Mouse (Mus musculus) bone marrow, adult 2 months (tissue): ENCODE measurements around the gene Washc2.

Experiments
- CTCF ChIP-seq: fragments of 200-500 bp; IDR thresholded peaks from 2 replicates; pipeline ENCODE4 v1.5.1; 2011; ENCODE audit warnings: low read length, control low read depth; ENCODE audit not compliant: control insufficient read depth, insufficient read depth
- POLR2A ChIP-seq: fragments of 200-500 bp; IDR thresholded peaks from 2 replicates; pipeline ENCODE4 v1.6.1; 2011; ENCODE audit warnings: low read depth, mild to moderate bottlenecking, control low read depth, low read length, borderline replicate concordance; ENCODE audit not compliant: control insufficient read depth

- peak; percentile 70; the same call in 1 of the 2 replicates for TF ChIP-seq POLR2A
- no peak for TF ChIP-seq CTCF
These were observed 56.3 kb downstream of the Washc2 start, which contains the start of gene Zfand4 for GRCm38 (mm10) chr6:116264018-116264651.
